Mouse (Mus musculus) hindbrain, embryonic 11.5 days (tissue): ENCODE measurements around the gene Tctn3. TPM values are rescaled to one million over a fixed set of nuclear protein-coding genes. Genes with fewer than 3 reads are reported as not detected.
A peak's percentile ranks its signal among the peaks of the same experiment; 100 is the strongest.
"Not testable (repeated sequence)": the region's sequence is repeated elsewhere in the genome, so short reads cannot be mapped to it uniquely, and the experiment has no call there.

Source experiments
- ATAC-seq: fragments of 200-750 bp; cut with Nextera tagmentation; 2 replicates; pipeline ENCODE4 v1.8.0; 2017; ENCODE audit warnings: mild to moderate bottlenecking, moderate TSS enrichment, moderate library complexity; ENCODE audit not compliant: low FRiP score
- DNase-seq: peaks from one replicate; pipeline ENCODE4 v3.0.0-alpha.2; 2015; ENCODE audit warnings: low spot score
- H3K27ac ChIP-seq: fragments of 300-500 bp; sonication (generic); 2 replicates; pipeline ENCODE4 v1.5.1; 2014; ENCODE audit warnings: mild to moderate bottlenecking, low read depth, low read length
- H3K27me3 ChIP-seq: fragments of 300-500 bp; sonication (generic); 2 replicates; pipeline ENCODE4 v1.6.1; 2014; ENCODE audit warnings: mild to moderate bottlenecking, low read length, moderate library complexity, mixed read lengths; ENCODE audit not compliant: control insufficient read depth, insufficient read depth
- H3K36me3 ChIP-seq: fragments of 300-500 bp; sonication (generic); 2 replicates; pipeline ENCODE4 v1.6.1; 2014; ENCODE audit warnings: mild to moderate bottlenecking, low read length, moderate library complexity, mixed read lengths; ENCODE audit not compliant: control insufficient read depth, insufficient read depth
- H3K4me1 ChIP-seq: fragments of 300-500 bp; sonication (generic); replicated peaks from 2 replicates; pipeline ENCODE4 v1.6.1; 2014; ENCODE audit warnings: low read length, mixed read lengths; ENCODE audit not compliant: control insufficient read depth, insufficient read depth
- H3K4me2 ChIP-seq: fragments of 300-500 bp; sonication (generic); replicated peaks from 2 replicates; pipeline ENCODE4 v1.6.1; 2014; ENCODE audit warnings: mild to moderate bottlenecking, low read depth, low read length
- H3K4me3 ChIP-seq: fragments of 300-500 bp; sonication (generic); 2 replicates; pipeline ENCODE4 v1.5.1; 2014; ENCODE audit warnings: low read depth, low read length
- H3K9ac ChIP-seq: fragments of 300-500 bp; sonication (generic); 2 replicates; pipeline ENCODE4 v1.6.1; 2014; ENCODE audit warnings: low read depth, low read length
- H3K9me3 ChIP-seq: fragments of 300-500 bp; sonication (generic); 2 replicates; pipeline ENCODE4 v1.6.1; 2016; ENCODE audit warnings: low read length; ENCODE audit not compliant: control insufficient read depth
- WGBS: fragments of 180-500 bp; shearing (Covaris S2); extraction: QIAGEN DNeasy Blood & Tissue Kit; methylation state at CpG from one replicate; pipeline ENCODE4 v1.1.7; 2014; 5-methylcytosine and 5-hydroxymethylcytosine counted together
- polyA plus RNA-seq: library from polyadenylated mRNA; unstranded; fragments of >200 nt; fragmentation: Nextera tagmentation; extraction: Ambion mirVana; gene quantifications from 2 replicates; pipeline ENCODE4 v1.2.1, GENCODE M21; 2014

Tctn3 gene
- polyA plus RNA-seq, 1 experiment from 2014 or later, result 13.2 TPM

- DNase-seq (no peak), ATAC-seq (no peak)
- 92% methylated on average over 6 of the region's 6 CpGs for WGBS
- Histone ChIP-seq H3K4me2 (no peak overlapping the region), H3K4me3 (no peak overlapping the region), H3K9ac (no peak overlapping the region), H3K27ac (no peak overlapping the region), H3K4me1 (peaks cover 4% of the 10 kb centered on the region), H3K27me3 (no peaks in the 10 kb centered on the region), H3K9me3 (no peaks in the 10 kb centered on the region), H3K36me3 (0 out of 2 replicates have a peak, but pooled peaks cover 2% of the 10 kb centered on the region)
Measured at GRCm38 (mm10) chr19:40607676-40608075, 4.4 kb downstream of the Tctn3 start.

GRCm38 (mm10) chr19:40605189-40605588 lies 6.8 kb downstream of the Tctn3 start:
- no peak for ATAC-seq
- H3K36me3 ChIP-seq, result 0 out of 2 replicates have a peak, but pooled peaks cover 2% of the 10 kb centered on the region

GRCm38 (mm10) chr19:40601870-40602269 lies 10.2 kb downstream of the Tctn3 start:
- no peak overlapping the region for H3K4me3 ChIP-seq
- H3K36me3 ChIP-seq, result no peaks in the 10 kb centered on the region
- DNase-seq, result no peak
- H3K27me3 ChIP-seq, result no peaks in the 10 kb centered on the region
- H3K27ac ChIP-seq, result no peak overlapping the region
- WGBS, result 91% methylated on average over 3 of the region's 3 CpGs
- no peaks in the 10 kb centered on the region for H3K4me1 ChIP-seq
- ATAC-seq, result no peak
- H3K4me2 ChIP-seq, result no peak overlapping the region
- no peak overlapping the region for H3K9ac ChIP-seq
- no peaks in the 10 kb centered on the region for H3K9me3 ChIP-seq

More at GRCm38 (mm10) chr19:40605189-40605588, 6.8 kb downstream of the Tctn3 start:
- no peaks in the 10 kb centered on the region for H3K9me3 ChIP-seq
- no peak overlapping the region for H3K27ac ChIP-seq
- no peak for DNase-seq
- H3K4me3 ChIP-seq, result no peak overlapping the region
- H3K9ac ChIP-seq, result no peak overlapping the region
- H3K4me2 ChIP-seq, result no peak overlapping the region
- 95% methylated on average over 9 of the region's 9 CpGs for WGBS
- H3K4me1 ChIP-seq, result no peaks in the 10 kb centered on the region
- H3K27me3 ChIP-seq, result no peaks in the 10 kb centered on the region

GRCm38 (mm10) chr19:40600846-40601245 lies 11.2 kb downstream of the Tctn3 start:
- 95% methylated on average over 5 of the region's 5 CpGs for WGBS
- not testable (repeated sequence) for H3K27me3 ChIP-seq, H3K4me3 ChIP-seq, H3K36me3 ChIP-seq, H3K4me1 ChIP-seq, H3K9me3 ChIP-seq, ATAC-seq, H3K9ac ChIP-seq, DNase-seq, H3K27ac ChIP-seq, H3K4me2 ChIP-seq

GRCm38 (mm10) chr19:40595831-40596230 lies 16.2 kb downstream of the Tctn3 start:
- WGBS, result 94% methylated on average over 8 of the region's 8 CpGs
- Histone ChIP-seq H3K27ac (no peak overlapping the region), H3K4me3 (no peak overlapping the region)

GRCm38 (mm10) chr19:40595231-40595630 lies 16.8 kb downstream of the Tctn3 start:
- no peaks in the 10 kb centered on the region for H3K4me1 ChIP-seq
- no peak for DNase-seq
- ATAC-seq, result no peak
- H3K36me3 ChIP-seq, result no peaks in the 10 kb centered on the region
- H3K9ac ChIP-seq, result no peak overlapping the region
- H3K27ac ChIP-seq, result no peak overlapping the region
- no peak overlapping the region for H3K4me2 ChIP-seq
- H3K9me3 ChIP-seq, result no peaks in the 10 kb centered on the region
- no peak overlapping the region for H3K4me3 ChIP-seq
- no peaks in the 10 kb centered on the region for H3K27me3 ChIP-seq
- 89% methylated on average over 3 of the region's 3 CpGs for WGBS

More at GRCm38 (mm10) chr19:40595831-40596230, 16.2 kb downstream of the Tctn3 start:
- no peaks in the 10 kb centered on the region for H3K4me1 ChIP-seq
- no peak overlapping the region for H3K9ac ChIP-seq
- ATAC-seq (no peak), DNase-seq (no peak)
- H3K36me3 ChIP-seq, result no peaks in the 10 kb centered on the region
- no peaks in the 10 kb centered on the region for H3K9me3 ChIP-seq
- H3K4me2 ChIP-seq, result no peak overlapping the region
- no peaks in the 10 kb centered on the region for H3K27me3 ChIP-seq

- H3K27me3 ChIP-seq, result no peaks in the 10 kb centered on the region
- H3K9me3 ChIP-seq, result no peaks in the 10 kb centered on the region
- ATAC-seq (no peak), DNase-seq (no peak)
- 0 out of 2 replicates have a peak, but pooled peaks cover 4% of the 10 kb centered on the region for H3K4me1 ChIP-seq
- peak overlapping the region; percentile 86 for H3K4me3 ChIP-seq
- H3K9ac ChIP-seq, result peak overlapping the region; percentile 50; the same call in 1 of the 2 replicates
- under 1% methylated on average over 10 of the region's 10 CpGs for WGBS
- no peaks in the 10 kb centered on the region for H3K36me3 ChIP-seq
- peak overlapping the region; percentile 83 for H3K4me2 ChIP-seq
- H3K27ac ChIP-seq, result peak overlapping the region; percentile 49; the same call in 1 of the 2 replicates
Measured at GRCm38 (mm10) chr19:40589530-40589880, 22.5 kb downstream of the Tctn3 start.

- DNase-seq (peak; percentile 97), ATAC-seq (peak; percentile 74)
Measured at GRCm38 (mm10) chr19:40588847-40589529, 23.0 kb downstream of the Tctn3 start.

GRCm38 (mm10) chr19:40588293-40588654 lies 23.8 kb downstream of the Tctn3 start, which contains the start of gene Aldh18a1:
TSS of gene Aldh18a1 (minus strand) at chr19:40588463.
- Histone ChIP-seq H3K9me3 (no peaks in the 10 kb centered on the region), H3K4me2 (peak within 1 kb of the TSS; percentile 83), H3K4me1 (0 out of 2 replicates have a peak, but pooled peaks cover 4% of the 10 kb centered on the region), H3K9ac (peak within 1 kb of the TSS; percentile 83), H3K36me3 (no peaks in the 10 kb centered on the region), H3K27me3 (no peaks in the 10 kb centered on the region), H3K4me3 (peak within 1 kb of the TSS; percentile 86), H3K27ac (peak within 1 kb of the TSS; percentile 61)
- ATAC-seq (peak; percentile 96), DNase-seq (peak; percentile 99)
- 2% methylated on average over 34 of the region's 34 CpGs for WGBS

More at GRCm38 (mm10) chr19:40588847-40589529, 23.0 kb downstream of the Tctn3 start:
- Histone ChIP-seq H3K27me3 (no peaks in the 10 kb centered on the region), H3K4me2 (peak overlapping the region; percentile 83), H3K9me3 (no peaks in the 10 kb centered on the region), H3K9ac (peak overlapping the region; percentile 50; the same call in 1 of the 2 replicates), H3K4me1 (0 out of 2 replicates have a peak, but pooled peaks cover 4% of the 10 kb centered on the region), H3K36me3 (no peaks in the 10 kb centered on the region), H3K27ac (peak overlapping the region; percentile 51), H3K4me3 (peak overlapping the region; percentile 86)
- WGBS, result under 1% methylated on average over 18 of the region's 18 CpGs
